Mouse (Mus musculus): ENCODE results near the gene Ankrd65. TPM values are rescaled to one million over a fixed set of nuclear protein-coding genes. Genes with fewer than 3 reads are reported as not detected.

The Ankrd65 gene
- polyA plus RNA-seq, 1 experiment from 2014 or later: 0.34 TPM

- no peak for ATAC-seq
- WGBS (ENCODE audit: insufficient replicate concordance): 79% methylated on average over 17 of the region's 17 CpGs
- no peak for DNase-seq
- no peaks in the 10 kb centered on the region for H3K9me3 ChIP-seq (ENCODE audit: low read length)
- H3K9ac ChIP-seq (replicated peaks): no peak overlapping the region
- H3K27me3 ChIP-seq (ENCODE audit: insufficient read depth, low read length): no peaks in the 10 kb centered on the region
- no peak overlapping the region for H3K4me2 ChIP-seq (ENCODE audit: low read depth, low read length)
- peaks cover 81% of the 10 kb centered on the region for H3K36me3 ChIP-seq (replicated peaks; ENCODE audit: insufficient read depth, low read length)
- H3K4me3 ChIP-seq (ENCODE audit: low read depth, low read length): no peak overlapping the region
- H3K4me1 ChIP-seq (ENCODE audit: insufficient read depth): no peaks in the 10 kb centered on the region
- H3K27ac ChIP-seq (ENCODE audit: low read depth): no peak overlapping the region
- no peak for TF ChIP-seq EP300 (IDR thresholded peaks at IDR 0.05; ENCODE audit: low read depth)
- no peak for TF ChIP-seq CTCF (IDR thresholded peaks at IDR 0.05; ENCODE audit: low read depth)
Observed at GRCm38 (mm10) chr4:155746575-155747490, 43.4 kb upstream of the Ankrd65 start.

GRCm38 (mm10) chr4:155757011-155757410 lies 33.2 kb upstream of the Ankrd65 start:
- Histone ChIP-seq H3K4me1 (ENCODE audit: insufficient read depth) (peaks cover 17% of the 10 kb centered on the region), H3K36me3 (replicated peaks; ENCODE audit: insufficient read depth, low read length) (peaks cover 33% of the 10 kb centered on the region), H3K4me3 (ENCODE audit: low read depth, low read length) (no peak overlapping the region), H3K27me3 (ENCODE audit: insufficient read depth, low read length) (no peaks in the 10 kb centered on the region), H3K27ac (ENCODE audit: low read depth) (no peak overlapping the region), H3K4me2 (ENCODE audit: low read depth, low read length) (no peak overlapping the region), H3K9me3 (ENCODE audit: low read length) (no peaks in the 10 kb centered on the region), H3K9ac (replicated peaks) (no peak overlapping the region)
- DNase-seq (no peak), ATAC-seq (no peak)
- TF ChIP-seq CTCF (IDR thresholded peaks at IDR 0.05; ENCODE audit: low read depth) (no peak), EP300 (IDR thresholded peaks at IDR 0.05; ENCODE audit: low read depth) (no peak)
- 89% methylated on average over 12 of the region's 12 CpGs for WGBS (ENCODE audit: insufficient replicate concordance)

- WGBS (ENCODE audit: insufficient replicate concordance): 2% methylated on average over 10 of the region's 10 CpGs
- peak overlapping the region; percentile 71 for H3K4me3 ChIP-seq (ENCODE audit: low read depth, low read length)
- peak; percentile 12; the same call in 1 of the 2 replicates for ATAC-seq
Observed at GRCm38 (mm10) chr4:155759862-155760612, 30.2 kb upstream of the Ankrd65 start.

GRCm38 (mm10) chr4:155760613-155761355 lies 29.5 kb upstream of the Ankrd65 start, which contains the start of gene Atad3a:
Gene Atad3a, minus strand, starts transcription at chr4:155761093.
- peak; percentile 97 for DNase-seq
- TF ChIP-seq EP300 (IDR thresholded peaks at IDR 0.05; ENCODE audit: low read depth): peak; percentile 38; the same call in 1 of the 2 replicates
- TF ChIP-seq CTCF (IDR thresholded peaks at IDR 0.05; ENCODE audit: low read depth): no peak
- ATAC-seq: peak; percentile 95
- under 1% methylated on average over 65 of the region's 68 CpGs for WGBS (ENCODE audit: insufficient replicate concordance)
- Histone ChIP-seq H3K4me2 (ENCODE audit: low read depth, low read length) (peak within 1 kb of the TSS; percentile 100), H3K36me3 (replicated peaks; ENCODE audit: insufficient read depth, low read length) (peaks cover 3% of the 10 kb centered on the region; the same call in 1 of the 2 replicates), H3K4me3 (ENCODE audit: low read depth, low read length) (peak within 1 kb of the TSS; percentile 71), H3K9ac (replicated peaks) (peak within 1 kb of the TSS; percentile 75), H3K9me3 (ENCODE audit: low read length) (no peaks in the 10 kb centered on the region), H3K27ac (ENCODE audit: low read depth) (peak within 1 kb of the TSS; percentile 86), H3K4me1 (ENCODE audit: insufficient read depth) (peaks cover 19% of the 10 kb centered on the region), H3K27me3 (ENCODE audit: insufficient read depth, low read length) (no peaks in the 10 kb centered on the region)

More at GRCm38 (mm10) chr4:155759862-155760612, 30.2 kb upstream of the Ankrd65 start:
- peaks cover 19% of the 10 kb centered on the region for H3K4me1 ChIP-seq (ENCODE audit: insufficient read depth)
- peak; percentile 48 for DNase-seq
- H3K4me2 ChIP-seq (ENCODE audit: low read depth, low read length): peak overlapping the region; percentile 100
- peak overlapping the region; percentile 75 for H3K9ac ChIP-seq (replicated peaks)
- no peaks in the 10 kb centered on the region for H3K27me3 ChIP-seq (ENCODE audit: insufficient read depth, low read length)
- H3K27ac ChIP-seq (ENCODE audit: low read depth): peak overlapping the region; percentile 86
- H3K36me3 ChIP-seq (replicated peaks; ENCODE audit: insufficient read depth, low read length): peaks cover 9% of the 10 kb centered on the region
- TF ChIP-seq EP300 (IDR thresholded peaks at IDR 0.05; ENCODE audit: low read depth) (no peak), CTCF (IDR thresholded peaks at IDR 0.05; ENCODE audit: low read depth) (peak; percentile 57)
- H3K9me3 ChIP-seq (ENCODE audit: low read length): no peaks in the 10 kb centered on the region

GRCm38 (mm10) chr4:155761356-155762099 lies 28.7 kb upstream of the Ankrd65 start:
- Histone ChIP-seq H3K4me2 (ENCODE audit: low read depth, low read length) (peak overlapping the region; percentile 100), H3K9ac (replicated peaks) (peak overlapping the region; percentile 75), H3K4me1 (ENCODE audit: insufficient read depth) (peaks cover 19% of the 10 kb centered on the region), H3K4me3 (ENCODE audit: low read depth, low read length) (peak overlapping the region; percentile 71), H3K27me3 (ENCODE audit: insufficient read depth, low read length) (no peaks in the 10 kb centered on the region), H3K36me3 (replicated peaks; ENCODE audit: insufficient read depth, low read length) (peaks cover 3% of the 10 kb centered on the region; the same call in 1 of the 2 replicates), H3K27ac (ENCODE audit: low read depth) (peak overlapping the region; percentile 69), H3K9me3 (ENCODE audit: low read length) (no peaks in the 10 kb centered on the region)
- no peak for ATAC-seq
- no peak for TF ChIP-seq CTCF (IDR thresholded peaks at IDR 0.05; ENCODE audit: low read depth)
- no peak; the same call in 1 of the 2 replicates for TF ChIP-seq EP300 (IDR thresholded peaks at IDR 0.05; ENCODE audit: low read depth)
- 2% methylated on average over 28 of the region's 28 CpGs for WGBS (ENCODE audit: insufficient replicate concordance)
- DNase-seq: no peak
